In genomic region chr17:50795445-50796095, GRCm38 (mm10) we compare ENCODE assay signal across 8 mouse cellular contexts.
DNase-seq lines count a peak whose midpoint lies in the region; ATAC-seq and TF ChIP-seq lines count a peak whose summit lies in the region.

No protein-coding gene starts in this region.

- no peak overlapping the region for H3K27ac ChIP-seq in limb, embryonic 14.5 days (replicated peaks; ENCODE audit: low read depth, low read length)
- H3K27ac ChIP-seq in stomach, postnatal 0 days (replicated peaks): no peak overlapping the region

- ATAC-seq in limb, embryonic 14.5 days (ENCODE audit: low FRiP score, low read depth): peak; percentile 60; the same call in 1 of the 2 replicates
- ATAC-seq in stomach, postnatal 0 days (ENCODE audit: low FRiP score, low TSS enrichment): peak; percentile 81

- TF ChIP-seq EP300 in stomach, postnatal 0 days (optimal IDR thresholded peaks at IDR 0.05): no peak

- H3K27me3 ChIP-seq in limb, embryonic 14.5 days (ENCODE audit: control insufficient read depth, insufficient read depth, low read length): no peaks in the 10 kb centered on the region
- no peaks in the 10 kb centered on the region for H3K27me3 ChIP-seq in stomach, postnatal 0 days (ENCODE audit: control insufficient read depth, insufficient read depth, low read length)

- no peak for TF ChIP-seq POLR2A in limb, embryonic 14.5 days (IDR thresholded peaks at IDR 0.05; ENCODE audit: borderline replicate concordance, extremely low read depth, insufficient read depth, insufficient read length)

- no peak overlapping the region for H3K9ac ChIP-seq in limb, embryonic 14.5 days (ENCODE audit: low read depth, low read length, severe bottlenecking)
- H3K9ac ChIP-seq in stomach, postnatal 0 days (ENCODE audit: low read length): no peak overlapping the region

- H3K36me3 ChIP-seq in limb, embryonic 14.5 days (ENCODE audit: control insufficient read depth, insufficient read depth, low read length): no peaks in the 10 kb centered on the region
- H3K36me3 ChIP-seq in stomach, postnatal 0 days (ENCODE audit: control insufficient read depth, insufficient read depth, low read length): no peaks in the 10 kb centered on the region

- DNase-seq in CD4-positive, CD25-positive, alpha-beta regulatory T cell, adult 2 months (ENCODE audit: low read depth, low spot score): peak; percentile 81
- peak; percentile 67 for DNase-seq in adrenal gland, postnatal 10 days
- peak; percentile 69 for DNase-seq in embryo, embryonic 9.5 days (ENCODE audit: extremely low spot score)
- DNase-seq in heart, adult 9 months (ENCODE audit: low spot score in 2 of 2): peak; percentile 40 to 49
- peak; percentile 61 for DNase-seq in kidney, adult 9 months
- DNase-seq in limb, embryonic 14.5 days (ENCODE audit: low spot score): peak; percentile 80
- DNase-seq in naive thymus-derived CD4-positive, alpha-beta T cell, adult 2 months (ENCODE audit: low read depth): peak; percentile 82
- DNase-seq in stomach, postnatal 0 days (ENCODE audit: low spot score): peak; percentile 29

- H3K4me2 ChIP-seq in limb, embryonic 14.5 days (replicated peaks; ENCODE audit: low read depth, low read length, severe bottlenecking): no peak overlapping the region
- no peak overlapping the region for H3K4me2 ChIP-seq in stomach, postnatal 0 days (replicated peaks; ENCODE audit: low read depth)

- H3K4me1 ChIP-seq in limb, embryonic 14.5 days (ENCODE audit: control insufficient read depth, insufficient read depth, low read length): no peaks in the 10 kb centered on the region
- no peaks in the 10 kb centered on the region for H3K4me1 ChIP-seq in stomach, postnatal 0 days (replicated peaks; ENCODE audit: control insufficient read depth, insufficient read depth)

- TF ChIP-seq CTCF in stomach, postnatal 0 days (IDR thresholded peaks at IDR 0.05; ENCODE audit: low read depth): peak; percentile 93

- no peak overlapping the region for H3K4me3 ChIP-seq in limb, embryonic 14.5 days (replicated peaks; ENCODE audit: low read length)
- no peak overlapping the region for H3K4me3 ChIP-seq in stomach, postnatal 0 days (ENCODE audit: low read depth, low read length)

- no peaks in the 10 kb centered on the region for H3K9me3 ChIP-seq in limb, embryonic 14.5 days (ENCODE audit: control insufficient read depth, low read length)
- H3K9me3 ChIP-seq in stomach, postnatal 0 days (ENCODE audit: control insufficient read depth, low read length): no peaks in the 10 kb centered on the region

- WGBS in limb, embryonic 14.5 days: 66% methylated on average over 6 of the region's 6 CpGs
- 71% methylated on average over 6 of the region's 6 CpGs for WGBS in stomach, postnatal 0 days

Comparison
In these comparisons a context has a peak if more than half of its experiments do, and no peak if none do; other contexts are left out.
1. DNase-seq: peak in every context shown above with its lines; median percentile 82 in naive thymus-derived CD4-positive, alpha-beta T cell, adult 2 months; 81 in CD4-positive, CD25-positive, alpha-beta regulatory T cell, adult 2 months; 80 in limb, embryonic 14.5 days; 69 in embryo, embryonic 9.5 days; 67 in adrenal gland, postnatal 10 days; 61 in kidney, adult 9 months; 44 in heart, adult 9 months; 29 in stomach, postnatal 0 days.